Mouse (Mus musculus) spleen, adult 2 months (tissue): ENCODE measurements around the gene Tas1r3. TPM values are rescaled to one million over a fixed set of nuclear protein-coding genes. Genes with fewer than 3 reads are reported as not detected.

Source experiments
- DNase-seq, 2 experiments: peaks; one replicate each; pipeline versions ENCODE4 v3.0.0 to v3.0.0-alpha.2; 2012 to 2021; ENCODE audit warnings: low spot score in 2 of 2, low read depth in 1 of 2
- H3K27ac ChIP-seq: fragments of 200-500 bp; 2 replicates; pipeline ENCODE4 v1.5.1; 2012; ENCODE audit warnings: low read length, inconsistent platforms; ENCODE audit not compliant: insufficient read depth
- H3K27me3 ChIP-seq: fragments of 200-500 bp; 2 replicates; pipeline ENCODE4 v1.6.1; 2012; ENCODE audit warnings: mild to moderate bottlenecking, moderate library complexity, low read length, inconsistent platforms; ENCODE audit not compliant: control insufficient read depth, insufficient read depth
- H3K36me3 ChIP-seq: fragments of 200-500 bp; 2 replicates; pipeline ENCODE4 v1.6.1; 2012; ENCODE audit warnings: mild to moderate bottlenecking, low read length, inconsistent platforms; ENCODE audit not compliant: control insufficient read depth, insufficient read depth
- H3K4me1 ChIP-seq: fragments of 200-500 bp; 2 replicates; pipeline ENCODE4 v1.6.1; 2011; ENCODE audit warnings: inconsistent platforms; ENCODE audit not compliant: control insufficient read depth, insufficient read depth, insufficient read length
- H3K4me3 ChIP-seq: fragments of 200-500 bp; 2 replicates; pipeline ENCODE4 v1.5.1; 2011; ENCODE audit warnings: mild to moderate bottlenecking, inconsistent platforms; ENCODE audit not compliant: insufficient read depth, insufficient read length; ENCODE audit errors: extremely low read depth
- CTCF ChIP-seq: fragments of 200-500 bp; IDR thresholded peaks from 2 replicates; pipeline ENCODE4 v1.5.1; 2011; ENCODE audit warnings: mild to moderate bottlenecking, inconsistent platforms; ENCODE audit not compliant: insufficient read depth, insufficient read length, insufficient replicate concordance; ENCODE audit errors: extremely low read depth
- POLR2A ChIP-seq: fragments of 200-500 bp; IDR thresholded peaks from 2 replicates; pipeline ENCODE4 v1.6.1; 2011; ENCODE audit warnings: low read depth, low read length, inconsistent platforms
- WGBS: fragments of 180-500 bp; shearing (Covaris S2); methylation state at CpG from one replicate; pipeline ENCODE4 v1.1.7; 2018; 5-methylcytosine and 5-hydroxymethylcytosine counted together
- polyA plus RNA-seq: library from polyadenylated mRNA; depleted of rRNA; stranded (reverse); fragments of >200 nt; gene quantifications from 2 replicates; pipeline ENCODE4 v1.2.3, GENCODE M21; 2012

Gene Tas1r3
- polyA plus RNA-seq, 1 experiment = 1.2 TPM

DNA sequence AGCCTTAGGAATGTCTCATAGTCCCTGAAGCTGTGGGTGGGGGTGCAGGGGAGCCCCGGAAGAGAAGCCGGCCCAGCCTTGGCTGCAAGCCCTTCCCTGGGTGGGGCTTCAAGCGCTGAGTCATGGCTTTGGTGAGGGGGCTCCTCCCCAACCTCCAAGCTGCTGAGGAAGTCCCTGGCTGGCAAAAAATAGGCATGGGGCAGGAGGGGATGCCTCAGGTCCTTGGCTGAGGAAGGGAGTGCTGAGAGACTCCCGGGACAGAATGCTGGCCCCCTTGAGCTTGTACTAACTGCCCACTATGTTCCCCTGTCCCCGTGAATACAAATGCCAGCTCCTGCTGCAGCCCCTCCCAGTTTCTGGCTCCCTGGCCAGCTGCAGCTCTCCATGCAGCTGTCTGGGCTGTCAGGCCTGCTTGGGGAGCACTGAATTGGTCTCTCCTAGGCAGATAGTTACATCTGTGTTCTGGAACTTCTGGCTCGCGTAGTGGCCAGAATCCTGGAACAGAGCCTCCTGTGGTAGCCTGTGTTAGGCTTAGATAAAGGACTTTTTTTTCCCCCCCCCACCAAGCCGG, 31.2 kb upstream of the Tas1r3 start:
- H3K27ac ChIP-seq = peak overlapping the region; percentile 6; the same call in 1 of the 2 replicates
- H3K4me3 ChIP-seq = no peak overlapping the region
- WGBS = 33% methylated on average over 8 of the region's 8 CpGs
- H3K27me3 ChIP-seq = no peaks in the 10 kb centered on the region
- peak in 1 of 2 experiments; percentile 34 for DNase-seq
- H3K36me3 ChIP-seq = peaks cover 5% of the 10 kb centered on the region
- peaks cover 23% of the 10 kb centered on the region for H3K4me1 ChIP-seq
- TF ChIP-seq POLR2A (no peak), CTCF (no peak)

DNA sequence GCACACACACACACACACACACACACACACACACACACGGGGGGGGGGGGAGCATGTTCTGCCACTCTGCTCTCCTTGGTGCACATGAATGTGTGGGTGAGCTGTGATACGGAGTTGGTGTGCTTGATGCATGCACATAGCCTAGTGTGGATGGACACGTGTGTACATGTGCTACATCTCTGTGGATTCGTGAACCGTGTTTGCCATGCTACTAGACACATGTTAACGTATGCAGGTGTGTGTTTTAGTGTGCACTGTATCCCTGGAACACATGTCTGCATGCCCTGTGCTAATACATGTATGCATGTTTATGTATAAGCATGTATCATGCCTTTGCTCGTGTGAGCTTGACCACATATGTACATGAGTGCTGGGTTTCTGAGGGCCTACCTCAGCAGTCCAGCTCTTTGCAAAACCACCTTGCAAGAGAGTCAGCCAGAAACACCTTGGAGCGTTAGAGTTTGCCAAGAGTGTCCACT, 30.1 kb upstream of the Tas1r3 start:
- TF ChIP-seq POLR2A = no peak
- TF ChIP-seq CTCF = no peak
- H3K27ac ChIP-seq = no peak overlapping the region

DNA sequence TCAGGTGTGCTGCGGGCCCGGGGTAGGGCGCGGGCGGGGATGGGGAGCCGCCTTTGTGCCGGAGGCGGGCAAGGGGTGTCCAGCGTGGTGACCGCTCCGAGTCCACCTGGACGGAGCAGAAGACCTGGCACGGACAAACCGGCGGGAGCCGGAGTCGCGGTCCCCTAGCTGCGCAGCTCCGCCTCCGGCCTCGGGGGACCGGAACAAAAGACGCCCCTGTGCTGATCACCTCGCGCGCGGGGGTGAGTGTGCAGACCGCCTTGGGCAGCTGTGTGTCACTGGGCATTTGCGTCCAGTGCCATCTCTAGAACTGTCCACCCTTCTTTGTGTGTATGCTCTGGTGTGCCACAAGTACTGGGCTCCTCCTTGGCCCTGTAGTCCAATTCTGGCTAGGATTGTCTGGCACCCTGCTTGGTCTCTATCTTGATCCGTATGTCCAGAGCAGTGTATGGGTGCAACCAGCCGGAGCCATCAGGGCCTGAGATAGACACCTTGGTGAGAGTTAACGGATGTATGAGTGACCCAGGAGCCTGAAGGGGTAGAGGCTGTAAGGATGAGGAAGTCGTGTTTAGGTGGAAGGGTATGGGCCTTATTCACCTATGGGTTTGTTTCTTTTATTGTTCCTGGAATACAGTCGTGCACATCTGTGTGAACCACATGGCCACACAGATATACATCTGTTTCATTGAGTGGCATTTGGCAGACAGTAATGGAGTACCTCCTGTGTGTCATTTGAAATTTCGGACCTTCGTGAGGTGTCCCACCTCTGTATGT, 29.5 kb upstream of the Tas1r3 start:
- no peaks in the 10 kb centered on the region for H3K27me3 ChIP-seq
- H3K4me1 ChIP-seq = peaks cover 23% of the 10 kb centered on the region
- H3K4me3 ChIP-seq = peak overlapping the region; percentile 91
- peak overlapping the region; percentile 77 for H3K27ac ChIP-seq
- peaks cover 10% of the 10 kb centered on the region for H3K36me3 ChIP-seq
- TF ChIP-seq POLR2A (no peak), CTCF (no peak)
- 6% methylated on average over 37 of the region's 37 CpGs for WGBS
- DNase-seq = peak in 1 of 2 experiments; percentile 38

More for the DNA sequence above, 30.1 kb upstream of the Tas1r3 start:
- Histone ChIP-seq H3K4me1 (peaks cover 23% of the 10 kb centered on the region), H3K4me3 (no peak overlapping the region), H3K36me3 (peaks cover 4% of the 10 kb centered on the region; the same call in 1 of the 2 replicates), H3K27me3 (no peaks in the 10 kb centered on the region)
- 71% methylated on average over 8 of the region's 8 CpGs for WGBS
- DNase-seq = no peak

DNA sequence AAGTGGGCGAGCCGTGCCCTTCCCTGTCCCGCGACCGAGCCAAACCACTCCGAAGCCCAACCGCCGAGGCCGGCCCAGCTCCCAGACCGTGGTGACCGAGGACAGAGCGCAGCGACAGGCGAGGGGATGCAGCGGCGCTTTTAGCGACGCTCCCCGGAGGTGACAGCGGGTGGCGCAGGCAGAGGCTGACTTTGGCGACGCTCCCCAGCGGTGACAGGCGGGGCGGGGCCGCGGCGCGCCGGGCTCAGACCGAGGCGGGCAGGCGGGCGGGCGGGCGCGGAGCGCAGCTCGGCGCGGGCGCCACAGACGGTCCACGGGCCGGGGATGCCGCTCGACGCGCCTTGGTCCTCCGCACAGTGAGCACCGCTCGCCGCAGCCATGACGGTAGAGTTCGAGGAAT, 28.9 kb upstream of the Tas1r3 start:
- TF ChIP-seq CTCF (no peak), POLR2A (0 out of 2 replicates have a peak, but pooled peaks have one; percentile 8)
- Histone ChIP-seq H3K4me1 (peaks cover 23% of the 10 kb centered on the region), H3K27ac (peak overlapping the region; percentile 99), H3K36me3 (peaks cover 13% of the 10 kb centered on the region), H3K27me3 (no peaks in the 10 kb centered on the region), H3K4me3 (peak overlapping the region; percentile 91)
- DNase-seq = peak; percentile 66 to 78
- WGBS = 1% methylated on average over 40 of the region's 56 CpGs

DNA sequence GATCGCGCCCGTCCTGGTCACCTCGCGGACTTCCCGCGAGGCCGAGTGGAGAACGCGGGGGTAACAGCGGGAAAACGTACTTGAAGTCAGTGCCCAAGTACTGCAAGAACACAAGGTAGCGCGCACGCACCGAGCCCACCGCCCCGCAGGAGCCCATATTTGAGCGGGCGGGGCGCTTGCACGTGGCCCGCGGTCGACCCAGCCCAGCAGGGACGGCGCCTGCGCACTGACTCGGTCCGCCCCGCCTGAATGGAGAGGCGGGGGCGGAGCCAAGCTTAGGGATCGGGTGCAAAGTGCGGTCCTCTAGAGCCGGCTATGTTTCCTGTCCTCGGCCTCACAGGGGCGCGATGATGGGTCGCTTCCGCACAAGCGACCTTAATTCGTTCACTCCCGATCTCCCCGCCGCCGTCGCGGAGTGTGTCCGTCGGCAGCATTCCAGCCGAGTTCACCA, 28.4 kb upstream of the Tas1r3 start, which contains the start of the genes Pusl1 and Acap3:
Gene Pusl1 (minus strand): TSS at position 231 of the 451 bp plus-strand sequence.
Gene Acap3 (plus strand): TSS at position 272 of the 451 bp plus-strand sequence.
- H3K27ac ChIP-seq = peak within 1 kb of the TSS; percentile 99
- no peak for TF ChIP-seq POLR2A
- TF ChIP-seq CTCF = no peak
- H3K4me1 ChIP-seq = peaks cover 23% of the 10 kb centered on the region
- DNase-seq = peak; percentile 90 to 95
- H3K36me3 ChIP-seq = peaks cover 13% of the 10 kb centered on the region
- peak within 1 kb of the TSS; percentile 91 for H3K4me3 ChIP-seq
- under 1% methylated on average over 52 of the region's 52 CpGs for WGBS
- H3K27me3 ChIP-seq = no peaks in the 10 kb centered on the region

DNA sequence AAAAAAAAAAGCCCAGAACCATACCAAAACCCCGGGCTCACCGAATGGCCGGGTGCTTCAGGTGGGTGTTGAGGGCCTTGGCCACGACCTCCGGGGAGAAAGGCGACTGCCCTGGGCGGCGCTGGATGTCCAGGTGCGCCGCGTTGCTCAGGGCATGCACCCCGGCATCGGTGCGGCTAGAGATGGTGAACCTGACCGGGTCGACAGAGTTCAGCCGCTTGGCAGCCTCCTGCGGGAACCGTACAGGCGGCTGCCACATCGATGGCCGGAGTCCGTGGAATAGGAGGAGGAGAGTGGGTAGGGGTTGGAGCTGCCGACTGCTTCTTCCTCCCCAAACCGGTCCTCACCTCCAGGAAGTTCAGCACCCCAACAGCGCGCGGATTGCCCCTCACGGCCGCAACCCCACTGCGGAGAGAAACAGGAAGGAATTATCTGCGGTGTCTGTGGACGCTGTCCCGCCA, 27.9 kb upstream of the Tas1r3 start:
- H3K27me3 ChIP-seq = no peaks in the 10 kb centered on the region
- peaks cover 17% of the 10 kb centered on the region for H3K36me3 ChIP-seq
- 2% methylated on average over 34 of the region's 34 CpGs for WGBS
- H3K4me3 ChIP-seq = peak overlapping the region; percentile 81
- DNase-seq = no peak
- H3K4me1 ChIP-seq = peaks cover 22% of the 10 kb centered on the region
- TF ChIP-seq POLR2A (no peak), CTCF (no peak)
- H3K27ac ChIP-seq = no peak overlapping the region
